Mouse (Mus musculus) hindlimb bud, embryonic 11.5 days (tissue): ENCODE data around the gene Trp53inp2.

Experiments
- DNase-seq: peaks from one replicate; pipeline ENCODE4 v3.0.0-alpha.2; 2012; ENCODE audit warnings: low read depth, low spot score; ENCODE audit errors: extremely low spot score

Gene Trp53inp2

GRCm38 (mm10) chr2:155382791-155383438 is 2.1 kb downstream of the Trp53inp2 start:
- no peak for DNase-seq

GRCm38 (mm10) chr2:155385090-155385489 is 4.2 kb downstream of the Trp53inp2 start:
- peak; percentile 42 for DNase-seq

GRCm38 (mm10) chr2:155385731-155386533 is 5.1 kb downstream of the Trp53inp2 start:
- DNase-seq, result no peak

GRCm38 (mm10) chr2:155386534-155386899 is 5.7 kb downstream of the Trp53inp2 start:
- DNase-seq, result no peak

- DNase-seq, result no peak
These were observed 6.2 kb downstream of the Trp53inp2 start for GRCm38 (mm10) chr2:155387052-155387451.

GRCm38 (mm10) chr2:155388573-155388972 is 7.7 kb downstream of the Trp53inp2 start:
- DNase-seq, result no peak

DNA sequence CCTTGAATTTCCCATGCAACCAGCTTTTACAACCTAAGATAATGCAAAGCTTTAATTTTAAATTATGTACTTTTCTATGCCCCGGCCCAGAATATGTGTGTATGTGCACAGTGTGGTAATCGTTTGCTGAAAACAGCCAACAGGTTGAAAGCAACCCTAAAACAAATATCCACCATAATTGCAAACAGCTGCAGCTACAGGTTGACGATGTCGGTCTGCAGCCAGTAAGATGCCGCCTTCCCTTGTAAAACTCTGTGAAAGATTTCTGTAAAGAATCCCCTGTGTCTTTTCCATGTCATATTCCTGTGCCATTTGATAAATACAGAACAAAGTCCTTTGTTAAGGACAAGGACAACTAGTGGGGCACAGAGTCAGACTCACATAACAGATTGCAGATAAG is 13.7 kb downstream of the Trp53inp2 start:
- DNase-seq, result no peak

GRCm38 (mm10) chr2:155400276-155400675 is 19.4 kb downstream of the Trp53inp2 start:
- DNase-seq, result no peak

DNA sequence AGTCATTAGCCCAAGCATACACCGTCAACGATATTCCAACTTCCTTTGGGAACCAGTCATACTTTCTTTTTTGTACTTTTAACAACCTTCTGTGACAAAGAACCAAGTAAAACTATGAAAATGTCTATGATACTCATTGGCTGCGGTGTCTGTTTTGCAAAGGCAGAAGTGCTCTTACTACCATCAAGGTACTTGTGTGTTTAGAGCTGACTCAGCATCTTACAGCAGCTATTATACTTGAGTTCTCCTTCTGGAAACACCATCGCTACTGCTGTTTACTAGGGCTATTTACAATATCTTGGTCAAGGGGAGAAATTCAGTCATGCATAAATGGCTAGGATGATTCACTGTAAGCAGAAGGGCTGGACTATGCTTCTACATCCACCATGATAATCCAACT is 21.1 kb downstream of the Trp53inp2 start:
- no peak for DNase-seq

- no peak for DNase-seq
These were observed 23.8 kb downstream of the Trp53inp2 start for GRCm38 (mm10) chr2:155404635-155405034.

GRCm38 (mm10) chr2:155420911-155421310 is 40.1 kb downstream of the Trp53inp2 start:
- DNase-seq, result no peak

DNA sequence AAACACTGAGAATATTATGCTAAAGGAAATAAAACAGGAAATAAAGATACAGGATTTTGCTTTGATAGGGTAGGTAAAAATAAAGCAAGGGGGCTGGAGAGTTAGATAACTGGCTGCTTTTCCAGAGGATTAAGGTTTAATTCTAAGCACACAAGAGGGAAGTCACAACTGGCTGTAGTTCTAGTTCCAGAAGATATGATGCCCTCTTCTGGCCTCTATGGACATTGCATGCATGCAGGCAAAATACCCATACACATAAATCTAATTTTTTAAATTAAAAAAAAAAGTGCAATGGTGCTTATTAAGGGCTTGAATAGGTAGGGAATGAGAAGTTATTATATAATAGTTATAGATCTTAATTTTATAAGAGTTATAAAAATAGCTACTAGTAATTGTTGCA is 55.6 kb downstream of the Trp53inp2 start:
- no peak for DNase-seq
